Mouse (Mus musculus): ENCODE data around the gene Kbtbd12. TPM values are rescaled to one million over a fixed set of nuclear protein-coding genes. Genes with fewer than 3 reads are reported as not detected.

Kbtbd12 gene
- polyA plus RNA-seq, 1 experiment from 2014 or later = not detected

DNA sequence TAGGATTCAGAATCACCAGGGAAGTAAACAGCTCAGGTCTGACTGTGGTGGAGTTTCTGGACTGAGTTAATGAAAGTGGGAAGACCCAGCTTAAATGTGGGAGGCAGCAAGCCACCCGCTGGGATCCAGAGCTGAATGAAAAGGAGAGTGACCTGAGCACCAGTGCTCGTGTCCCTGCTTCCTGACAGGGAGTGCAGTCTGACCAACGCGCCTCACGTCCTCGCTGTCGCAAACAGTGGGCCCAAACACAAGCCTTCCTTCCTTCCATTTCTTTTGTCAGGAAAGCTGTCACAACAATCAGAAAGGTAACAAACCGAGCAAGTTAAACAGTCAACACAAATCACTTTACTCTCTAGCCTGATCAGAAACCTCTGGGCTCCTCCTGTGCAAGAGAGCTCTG is 121.8 kb downstream of the Kbtbd12 start:
- H3K9me3 ChIP-seq (ENCODE audit: control insufficient read depth, low read length) = no peaks in the 10 kb centered on the region
- DNase-seq (ENCODE audit: low spot score) = peak; percentile 21
- H3K27ac ChIP-seq (ENCODE audit: low read depth, low read length) = no peak overlapping the region
- peaks cover 12% of the 10 kb centered on the region; the same call in 1 of the 2 replicates for H3K4me1 ChIP-seq (replicated peaks; ENCODE audit: control insufficient read depth, insufficient read depth, low read length)
- no peak overlapping the region for H3K9ac ChIP-seq (ENCODE audit: low read length)
- H3K27me3 ChIP-seq (ENCODE audit: control insufficient read depth, insufficient read depth, low read length) = no peaks in the 10 kb centered on the region
- H3K36me3 ChIP-seq (ENCODE audit: control insufficient read depth, insufficient read depth, low read length) = peaks cover 5% of the 10 kb centered on the region; the same call in 1 of the 2 replicates
- H3K4me3 ChIP-seq (ENCODE audit: low read depth, low read length) = no peak overlapping the region
- ATAC-seq (replicated peaks; ENCODE audit: low FRiP score) = no peak
- WGBS = 88% methylated on average over 8 of the region's 8 CpGs
- no peak overlapping the region for H3K4me2 ChIP-seq (ENCODE audit: low read depth, low read length, severe bottlenecking)

DNA sequence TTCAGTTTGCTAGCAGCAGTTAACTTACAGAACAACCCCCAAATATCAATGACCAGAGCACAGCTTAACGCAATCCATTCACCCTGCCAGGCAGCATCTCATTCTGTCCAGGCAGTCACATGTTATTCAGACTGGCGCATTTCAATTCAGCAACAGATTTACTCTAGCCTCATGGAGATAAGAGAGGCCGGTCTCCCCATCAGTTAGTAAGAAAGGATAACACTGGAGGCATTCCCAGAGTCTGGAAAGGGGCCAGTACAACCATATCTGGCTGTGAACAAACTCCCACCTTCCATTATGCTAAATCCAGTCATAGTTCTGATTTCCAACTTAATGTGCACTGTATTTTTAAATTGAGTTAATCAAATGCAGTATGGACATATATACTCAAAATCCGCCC is 123.2 kb downstream of the Kbtbd12 start:
- Histone ChIP-seq H3K9ac (ENCODE audit: low read length) (no peak overlapping the region), H3K4me1 (replicated peaks; ENCODE audit: control insufficient read depth, insufficient read depth, low read length) (peaks cover 10% of the 10 kb centered on the region; the same call in 1 of the 2 replicates), H3K4me2 (ENCODE audit: low read depth, low read length, severe bottlenecking) (no peak overlapping the region), H3K36me3 (ENCODE audit: control insufficient read depth, insufficient read depth, low read length) (peaks cover 11% of the 10 kb centered on the region; the same call in 1 of the 2 replicates), H3K9me3 (ENCODE audit: control insufficient read depth, low read length) (no peaks in the 10 kb centered on the region), H3K27ac (ENCODE audit: low read depth, low read length) (no peak overlapping the region), H3K4me3 (ENCODE audit: low read depth, low read length) (no peak overlapping the region), H3K27me3 (ENCODE audit: control insufficient read depth, insufficient read depth, low read length) (no peaks in the 10 kb centered on the region)
- DNase-seq (ENCODE audit: low spot score) (no peak), ATAC-seq (replicated peaks; ENCODE audit: low FRiP score) (no peak)
- WGBS = 93% methylated on average over 4 of the region's 4 CpGs

DNA sequence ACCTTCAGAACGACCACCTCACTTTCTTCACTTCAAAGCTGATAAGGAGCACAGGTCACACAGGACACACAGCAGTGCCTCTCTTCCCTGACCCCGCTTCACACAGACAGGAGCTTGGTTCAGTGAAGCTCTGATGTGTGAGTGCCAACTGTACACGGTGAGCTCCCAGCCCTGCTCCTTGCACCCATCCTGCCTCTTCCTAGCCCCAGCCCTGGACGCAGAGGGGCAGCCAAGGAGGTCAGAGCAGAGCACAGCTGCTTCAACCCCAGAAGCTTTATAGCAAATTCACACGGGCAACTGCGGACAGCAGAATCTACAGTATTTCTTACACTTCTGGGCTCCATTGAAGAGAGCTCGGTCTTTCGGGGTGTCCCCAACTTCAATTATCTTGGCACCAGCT is 123.8 kb downstream of the Kbtbd12 start:
- no peak for ATAC-seq (replicated peaks; ENCODE audit: low FRiP score)
- H3K36me3 ChIP-seq (ENCODE audit: control insufficient read depth, insufficient read depth, low read length) = peaks cover 11% of the 10 kb centered on the region; the same call in 1 of the 2 replicates

DNA sequence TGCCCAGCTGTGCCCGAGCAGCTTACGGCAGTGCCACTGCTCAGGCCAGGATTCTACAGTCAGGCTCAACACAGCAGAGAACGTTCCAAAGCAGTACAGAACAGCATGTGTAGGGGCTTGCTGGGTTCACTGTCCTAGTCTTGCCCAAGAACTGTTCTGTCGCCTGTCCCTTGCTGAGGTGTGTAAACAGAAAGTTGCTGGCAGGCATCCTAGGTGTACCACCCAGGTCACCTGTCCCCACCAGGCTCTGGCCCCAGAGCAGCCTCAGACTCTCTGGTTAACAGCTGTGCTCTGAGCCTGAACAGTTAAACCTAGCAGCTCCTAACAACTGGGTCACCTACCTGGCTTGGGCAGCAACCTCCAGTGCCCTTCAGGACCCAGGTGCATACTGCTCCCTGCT is 134.7 kb downstream of the Kbtbd12 start:
- no peak overlapping the region for H3K4me3 ChIP-seq (ENCODE audit: low read depth, low read length)

More for the DNA sequence above, 123.8 kb downstream of the Kbtbd12 start:
- DNase-seq (ENCODE audit: low spot score) = peak; percentile 29
- peaks cover 8% of the 10 kb centered on the region; the same call in 1 of the 2 replicates for H3K4me1 ChIP-seq (replicated peaks; ENCODE audit: control insufficient read depth, insufficient read depth, low read length)
- no peak overlapping the region for H3K4me3 ChIP-seq (ENCODE audit: low read depth, low read length)
- no peak overlapping the region for H3K4me2 ChIP-seq (ENCODE audit: low read depth, low read length, severe bottlenecking)
- no peak overlapping the region for H3K27ac ChIP-seq (ENCODE audit: low read depth, low read length)
- no peak overlapping the region for H3K9ac ChIP-seq (ENCODE audit: low read length)
- 91% methylated on average over 8 of the region's 8 CpGs for WGBS
- H3K9me3 ChIP-seq (ENCODE audit: control insufficient read depth, low read length) = no peaks in the 10 kb centered on the region
- no peaks in the 10 kb centered on the region for H3K27me3 ChIP-seq (ENCODE audit: control insufficient read depth, insufficient read depth, low read length)

DNA sequence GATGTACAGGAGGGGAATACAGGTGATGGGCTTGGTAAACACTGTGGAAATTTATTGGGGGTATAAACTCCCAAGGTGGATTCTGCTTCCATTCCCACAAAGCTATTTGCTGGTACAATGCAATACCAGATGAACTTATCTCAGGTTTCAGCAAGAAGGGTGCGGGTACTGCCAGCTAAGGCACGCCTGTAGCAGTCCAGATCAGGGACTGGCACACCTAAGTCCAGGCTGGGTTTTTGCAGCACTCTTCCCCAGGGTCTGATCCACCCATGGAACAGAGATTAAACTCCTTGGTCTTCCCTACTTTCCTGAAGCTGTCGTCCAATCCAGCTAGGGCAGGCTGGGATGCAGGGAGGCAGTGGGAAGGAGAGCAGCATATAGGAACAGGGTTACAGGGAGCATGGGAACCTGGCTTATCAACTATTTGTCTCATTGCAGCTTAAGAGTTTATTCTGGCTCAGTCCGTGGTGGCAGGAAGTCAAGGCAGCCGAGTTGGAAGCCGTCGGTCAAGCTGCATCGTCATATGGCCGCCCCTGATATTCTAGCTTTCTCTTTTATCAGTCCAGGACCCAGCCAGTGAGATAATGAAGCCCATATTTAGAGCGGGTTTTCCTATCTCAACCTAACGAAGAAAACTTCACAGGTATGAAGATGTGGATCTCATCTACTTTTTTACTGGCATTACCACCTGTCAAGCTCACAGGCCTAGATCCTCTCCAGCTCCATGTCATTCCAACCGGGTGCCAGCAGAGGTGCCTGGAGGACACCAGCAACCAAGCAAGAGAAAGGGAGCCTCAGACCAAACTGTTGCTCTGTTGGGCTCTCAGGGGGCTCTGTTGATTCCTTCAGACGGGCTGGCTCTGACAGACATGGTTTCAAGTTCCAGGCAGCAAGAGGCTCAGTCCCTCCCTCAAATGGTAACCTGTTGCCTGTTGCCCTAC is 135.4 kb downstream of the Kbtbd12 start:
- Histone ChIP-seq H3K36me3 (ENCODE audit: control insufficient read depth, insufficient read depth, low read length) (peaks cover 16% of the 10 kb centered on the region), H3K4me3 (ENCODE audit: low read depth, low read length) (no peak overlapping the region), H3K4me1 (replicated peaks; ENCODE audit: control insufficient read depth, insufficient read depth, low read length) (peaks cover 5% of the 10 kb centered on the region; the same call in 1 of the 2 replicates), H3K27me3 (ENCODE audit: control insufficient read depth, insufficient read depth, low read length) (no peaks in the 10 kb centered on the region), H3K9me3 (ENCODE audit: control insufficient read depth, low read length) (no peaks in the 10 kb centered on the region), H3K27ac (ENCODE audit: low read depth, low read length) (no peak overlapping the region), H3K9ac (ENCODE audit: low read length) (no peak overlapping the region), H3K4me2 (ENCODE audit: low read depth, low read length, severe bottlenecking) (no peak overlapping the region)
- ATAC-seq (replicated peaks; ENCODE audit: low FRiP score) (no peak), DNase-seq (ENCODE audit: low spot score) (no peak)
- WGBS = 81% methylated on average over 13 of the region's 13 CpGs

More for the DNA sequence above, 134.7 kb downstream of the Kbtbd12 start:
- Histone ChIP-seq H3K27me3 (ENCODE audit: control insufficient read depth, insufficient read depth, low read length) (no peaks in the 10 kb centered on the region), H3K4me1 (replicated peaks; ENCODE audit: control insufficient read depth, insufficient read depth, low read length) (peaks cover 5% of the 10 kb centered on the region; the same call in 1 of the 2 replicates), H3K27ac (ENCODE audit: low read depth, low read length) (no peak overlapping the region), H3K9me3 (ENCODE audit: control insufficient read depth, low read length) (no peaks in the 10 kb centered on the region), H3K9ac (ENCODE audit: low read length) (no peak overlapping the region), H3K4me2 (ENCODE audit: low read depth, low read length, severe bottlenecking) (no peak overlapping the region), H3K36me3 (ENCODE audit: control insufficient read depth, insufficient read depth, low read length) (peaks cover 22% of the 10 kb centered on the region)
- 95% methylated on average over 4 of the region's 4 CpGs for WGBS
- DNase-seq (ENCODE audit: low spot score) (no peak), ATAC-seq (replicated peaks; ENCODE audit: low FRiP score) (no peak)

DNA sequence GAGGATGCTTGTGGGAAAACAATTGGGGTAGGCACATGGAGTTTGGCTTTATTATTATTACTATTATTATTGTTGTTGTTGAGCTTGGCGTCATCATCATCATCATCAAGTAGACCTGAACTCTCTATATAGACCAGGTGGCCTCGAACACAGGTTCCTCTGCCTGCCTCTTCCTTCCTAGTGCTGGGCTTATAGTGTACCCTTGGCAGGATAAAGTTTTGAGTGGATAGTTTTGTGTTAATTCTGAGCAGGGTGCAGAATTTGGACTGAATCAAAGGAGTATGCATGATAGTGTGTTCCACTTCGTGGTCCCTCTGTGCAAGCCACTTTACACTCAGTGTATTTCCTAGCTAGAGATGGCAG is 137.4 kb downstream of the Kbtbd12 start:
- Histone ChIP-seq H3K4me3 (ENCODE audit: low read depth, low read length) (peak overlapping the region; percentile 54), H3K9me3 (ENCODE audit: control insufficient read depth, low read length) (no peaks in the 10 kb centered on the region), H3K27ac (ENCODE audit: low read depth, low read length) (no peak overlapping the region), H3K4me2 (ENCODE audit: low read depth, low read length, severe bottlenecking) (peak overlapping the region; percentile 98), H3K27me3 (ENCODE audit: control insufficient read depth, insufficient read depth, low read length) (no peaks in the 10 kb centered on the region), H3K36me3 (ENCODE audit: control insufficient read depth, insufficient read depth, low read length) (peaks cover 2% of the 10 kb centered on the region; the same call in 1 of the 2 replicates), H3K4me1 (replicated peaks; ENCODE audit: control insufficient read depth, insufficient read depth, low read length) (peaks cover 5% of the 10 kb centered on the region; the same call in 1 of the 2 replicates), H3K9ac (ENCODE audit: low read length) (peak overlapping the region; percentile 63; the same call in 1 of the 2 replicates)
- ATAC-seq (replicated peaks; ENCODE audit: low FRiP score) = no peak
- DNase-seq (ENCODE audit: low spot score) = no peak
- WGBS = 10% methylated on average over 3 of the region's 3 CpGs

DNA sequence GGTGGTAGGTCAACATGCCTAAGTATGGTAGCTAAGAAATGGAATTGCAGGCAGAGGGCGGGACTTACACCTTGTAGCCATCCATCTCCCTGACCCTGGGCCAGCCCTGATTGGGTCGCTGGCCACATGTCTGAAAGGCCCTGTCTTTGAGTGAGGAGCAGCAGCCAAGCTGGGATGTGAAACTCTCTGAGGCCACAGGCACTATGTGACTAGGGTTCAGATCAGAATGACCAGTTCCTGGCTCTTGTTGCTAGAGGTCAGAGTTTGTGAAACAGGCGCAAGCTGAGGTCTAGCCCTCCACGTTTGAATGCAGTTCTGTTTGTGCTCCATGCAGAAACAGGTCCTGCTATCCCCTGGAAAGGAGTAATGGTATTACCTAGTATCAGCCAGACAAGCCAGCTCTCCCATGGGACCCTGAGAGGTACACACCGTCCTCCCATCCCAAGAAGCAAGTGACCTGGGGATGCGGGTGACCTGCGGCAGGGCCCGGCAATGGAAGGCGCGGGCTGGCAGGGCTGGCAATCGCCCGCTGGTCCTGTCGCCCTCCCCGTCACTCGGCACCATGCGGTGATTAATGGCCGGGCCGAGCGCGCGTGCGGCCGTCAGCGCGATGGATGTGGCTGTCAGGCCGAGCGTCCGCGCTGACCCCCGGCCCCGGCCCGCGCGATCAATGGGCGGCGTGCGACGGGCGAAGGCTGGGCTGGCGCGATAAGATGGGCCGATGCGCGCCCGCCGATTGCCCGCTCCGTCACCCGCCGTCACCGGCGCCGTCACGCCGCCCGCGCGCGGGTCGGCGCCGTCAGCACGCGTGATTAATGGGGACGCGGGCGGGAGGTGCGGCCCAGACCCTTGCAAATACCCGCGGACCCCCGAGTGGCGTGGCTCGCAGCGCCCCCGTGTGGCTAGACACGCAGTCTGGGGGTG is 138.0 kb downstream of the Kbtbd12 start:
- Histone ChIP-seq H3K27me3 (ENCODE audit: control insufficient read depth, insufficient read depth, low read length) (no peaks in the 10 kb centered on the region), H3K9me3 (ENCODE audit: control insufficient read depth, low read length) (no peaks in the 10 kb centered on the region), H3K9ac (ENCODE audit: low read length) (peak overlapping the region; percentile 63), H3K4me2 (ENCODE audit: low read depth, low read length, severe bottlenecking) (peak overlapping the region; percentile 98), H3K36me3 (ENCODE audit: control insufficient read depth, insufficient read depth, low read length) (peaks cover 2% of the 10 kb centered on the region; the same call in 1 of the 2 replicates), H3K27ac (ENCODE audit: low read depth, low read length) (no peak overlapping the region), H3K4me3 (ENCODE audit: low read depth, low read length) (peak overlapping the region; percentile 54), H3K4me1 (replicated peaks; ENCODE audit: control insufficient read depth, insufficient read depth, low read length) (peaks cover 5% of the 10 kb centered on the region; the same call in 1 of the 2 replicates)
- peak; percentile 79 for ATAC-seq (replicated peaks; ENCODE audit: low FRiP score)
- WGBS = 3% methylated on average over 76 of the region's 76 CpGs
- DNase-seq (ENCODE audit: low spot score) = peak; percentile 90
